Mouse (Mus musculus) limb, embryonic 14.5 days (tissue): Measurements from ENCODE around the gene Irak2. TPM values are rescaled to one million over a fixed set of nuclear protein-coding genes. Genes with fewer than 3 reads are reported as not detected.
A peak's percentile ranks its signal among the peaks of the same experiment; 100 is the strongest.
"Not testable (repeated sequence)": the region's sequence is repeated elsewhere in the genome, so short reads cannot be mapped to it uniquely, and the experiment has no call there.

Source experiments
- ATAC-seq: fragments of 200-750 bp; cut with Nextera tagmentation; 2 replicates; pipeline ENCODE4 v1.8.0; 2017; ENCODE audit warnings: low read depth, moderate number of reproducible peaks, moderate TSS enrichment; ENCODE audit not compliant: low FRiP score
- DNase-seq: peaks from one replicate; pipeline ENCODE4 v3.0.0-alpha.2; 2015; ENCODE audit warnings: low spot score
- H3K27ac ChIP-seq: fragments of 300-500 bp; sonication (generic); replicated peaks from 2 replicates; pipeline ENCODE4 v1.5.1; 2014; ENCODE audit warnings: low read depth, mild to moderate bottlenecking, low read length, moderate library complexity, mixed read lengths
- H3K27me3 ChIP-seq: fragments of 300-500 bp; sonication (generic); 2 replicates; pipeline ENCODE4 v1.6.1; 2014; ENCODE audit warnings: low read length, mixed read lengths; ENCODE audit not compliant: control insufficient read depth, insufficient read depth
- H3K36me3 ChIP-seq: fragments of 300-500 bp; sonication (generic); 2 replicates; pipeline ENCODE4 v1.6.1; 2014; ENCODE audit warnings: mild to moderate bottlenecking, low read length, moderate library complexity, mixed read lengths; ENCODE audit not compliant: control insufficient read depth, insufficient read depth
- H3K4me1 ChIP-seq: fragments of 300-500 bp; sonication (generic); 2 replicates; pipeline ENCODE4 v1.6.1; 2014; ENCODE audit warnings: antibody characterized with exemption, low read length, mixed read lengths; ENCODE audit not compliant: control insufficient read depth, insufficient read depth
- H3K4me2 ChIP-seq: fragments of 300-500 bp; sonication (generic); replicated peaks from 2 replicates; pipeline ENCODE4 v1.6.1; 2014; ENCODE audit warnings: low read depth, mild to moderate bottlenecking, low read length, moderate library complexity; ENCODE audit not compliant: severe bottlenecking
- H3K4me3 ChIP-seq: fragments of 300-500 bp; sonication (generic); replicated peaks from 2 replicates; pipeline ENCODE4 v1.5.1; 2014; ENCODE audit warnings: low read length
- H3K9ac ChIP-seq: fragments of 300-500 bp; sonication (generic); 2 replicates; pipeline ENCODE4 v1.6.1; 2014; ENCODE audit warnings: mild to moderate bottlenecking, low read depth, low read length, moderate library complexity; ENCODE audit not compliant: severe bottlenecking
- H3K9me3 ChIP-seq: fragments of 300-500 bp; sonication (generic); 2 replicates; pipeline ENCODE4 v1.6.1; 2016; ENCODE audit warnings: low read length; ENCODE audit not compliant: control insufficient read depth
- POLR2A ChIP-seq: fragments of 200-500 bp; IDR thresholded peaks from 2 replicates; pipeline ENCODE4 v1.8.0; 2012; ENCODE audit warnings: inconsistent platforms, mild to moderate bottlenecking, moderate library complexity, borderline replicate concordance; ENCODE audit not compliant: insufficient read depth, insufficient read length; ENCODE audit errors: extremely low read depth
- WGBS: fragments of 180-500 bp; shearing (Covaris S2); extraction: QIAGEN DNeasy Blood & Tissue Kit; methylation state at CpG from one replicate; pipeline ENCODE4 v1.1.7; 2014; 5-methylcytosine and 5-hydroxymethylcytosine counted together
- polyA plus RNA-seq, 2 experiments: library from polyadenylated mRNA; depleted of rRNA in 1 of 2; stranded (reverse) in 1 of 2; unstranded in 1 of 2; fragments of >200 nt; fragmentation: Nextera tagmentation in 1 of 2; extraction: Ambion mirVana in 1 of 2; gene quantifications; 2 replicates each; pipeline versions ENCODE4 v1.2.1 to v1.2.3; 2012 to 2014

The Irak2 gene
- polyA plus RNA-seq, 2 experiments = 3.3 to 9.0 TPM

- no peak for TF ChIP-seq POLR2A
- Histone ChIP-seq H3K36me3 (no peaks in the 10 kb centered on the region), H3K27me3 (no peaks in the 10 kb centered on the region), H3K4me1 (0 out of 2 replicates have a peak, but pooled peaks cover 8% of the 10 kb centered on the region), H3K4me3 (no peak overlapping the region), H3K9ac (no peak overlapping the region), H3K4me2 (no peak overlapping the region), H3K27ac (no peak overlapping the region), H3K9me3 (no peaks in the 10 kb centered on the region)
- WGBS = 91% methylated on average over 8 of the region's 8 CpGs
- DNase-seq (no peak), ATAC-seq (no peak)
Observed at GRCm38 (mm10) chr6:113662964-113663700, 24.9 kb downstream of the Irak2 start.

GRCm38 (mm10) chr6:113664305-113664704 is 26.0 kb downstream of the Irak2 start:
- Histone ChIP-seq H3K36me3 (no peaks in the 10 kb centered on the region), H3K4me1 (0 out of 2 replicates have a peak, but pooled peaks cover 14% of the 10 kb centered on the region), H3K9me3 (no peaks in the 10 kb centered on the region), H3K27me3 (no peaks in the 10 kb centered on the region), H3K27ac (no peak overlapping the region), H3K4me2 (no peak overlapping the region), H3K9ac (no peak overlapping the region), H3K4me3 (no peak overlapping the region)
- ATAC-seq = no peak
- no peak for TF ChIP-seq POLR2A
- DNase-seq = no peak
- 84% methylated on average over 7 of the region's 7 CpGs for WGBS

- Histone ChIP-seq H3K4me2 (no peak overlapping the region), H3K4me3 (no peak overlapping the region), H3K27ac (0 out of 2 replicates have a peak overlapping the region, but pooled peaks have one; percentile 26), H3K9me3 (no peaks in the 10 kb centered on the region), H3K4me1 (0 out of 2 replicates have a peak, but pooled peaks cover 6% of the 10 kb centered on the region), H3K27me3 (no peaks in the 10 kb centered on the region), H3K36me3 (no peaks in the 10 kb centered on the region), H3K9ac (no peak overlapping the region)
- DNase-seq (no peak), ATAC-seq (no peak)
- WGBS = 42% methylated on average over 8 of the region's 8 CpGs
- TF ChIP-seq POLR2A = no peak
Observed at GRCm38 (mm10) chr6:113667611-113668122, 29.4 kb downstream of the Irak2 start.

GRCm38 (mm10) chr6:113668287-113669154 is 30.3 kb downstream of the Irak2 start:
- 40% methylated on average over 15 of the region's 15 CpGs for WGBS
- Histone ChIP-seq H3K9ac (no peak overlapping the region), H3K27me3 (no peaks in the 10 kb centered on the region), H3K36me3 (no peaks in the 10 kb centered on the region), H3K4me2 (no peak overlapping the region), H3K9me3 (no peaks in the 10 kb centered on the region), H3K4me1 (0 out of 2 replicates have a peak, but pooled peaks cover 6% of the 10 kb centered on the region), H3K4me3 (no peak overlapping the region), H3K27ac (peak overlapping the region; percentile 49)
- ATAC-seq (peak; percentile 68), DNase-seq (peak; percentile 26)
- TF ChIP-seq POLR2A = no peak

- Histone ChIP-seq H3K4me1 (0 out of 2 replicates have a peak, but pooled peaks cover 6% of the 10 kb centered on the region), H3K9ac (no peak overlapping the region), H3K4me2 (no peak overlapping the region), H3K9me3 (no peaks in the 10 kb centered on the region), H3K36me3 (no peaks in the 10 kb centered on the region), H3K27ac (no peak overlapping the region), H3K27me3 (no peaks in the 10 kb centered on the region), H3K4me3 (no peak overlapping the region)
- ATAC-seq (no peak), DNase-seq (no peak)
- 54% methylated on average over 7 of the region's 7 CpGs for whole genome bisulfite sequencing
- TF ChIP-seq POLR2A = no peak
Observed at GRCm38 (mm10) chr6:113669821-113670220, 31.6 kb downstream of the Irak2 start.

GRCm38 (mm10) chr6:113672029-113672428 is 33.8 kb downstream of the Irak2 start:
- not testable (repeated sequence) for H3K27ac ChIP-seq, H3K9ac ChIP-seq, ATAC-seq, H3K4me2 ChIP-seq, H3K9me3 ChIP-seq, H3K27me3 ChIP-seq, DNase-seq, H3K36me3 ChIP-seq, H3K4me1 ChIP-seq, H3K4me3 ChIP-seq
- WGBS = 89% methylated on average over 1 of the region's 1 CpGs
